Mouse (Mus musculus): ENCODE measurements around the gene Lrrc20. TPM values are rescaled to one million over a fixed set of nuclear protein-coding genes. Genes with fewer than 3 reads are reported as not detected.

Lrrc20 gene
- polyA plus RNA-seq, 1 experiment: not detected

DNA sequence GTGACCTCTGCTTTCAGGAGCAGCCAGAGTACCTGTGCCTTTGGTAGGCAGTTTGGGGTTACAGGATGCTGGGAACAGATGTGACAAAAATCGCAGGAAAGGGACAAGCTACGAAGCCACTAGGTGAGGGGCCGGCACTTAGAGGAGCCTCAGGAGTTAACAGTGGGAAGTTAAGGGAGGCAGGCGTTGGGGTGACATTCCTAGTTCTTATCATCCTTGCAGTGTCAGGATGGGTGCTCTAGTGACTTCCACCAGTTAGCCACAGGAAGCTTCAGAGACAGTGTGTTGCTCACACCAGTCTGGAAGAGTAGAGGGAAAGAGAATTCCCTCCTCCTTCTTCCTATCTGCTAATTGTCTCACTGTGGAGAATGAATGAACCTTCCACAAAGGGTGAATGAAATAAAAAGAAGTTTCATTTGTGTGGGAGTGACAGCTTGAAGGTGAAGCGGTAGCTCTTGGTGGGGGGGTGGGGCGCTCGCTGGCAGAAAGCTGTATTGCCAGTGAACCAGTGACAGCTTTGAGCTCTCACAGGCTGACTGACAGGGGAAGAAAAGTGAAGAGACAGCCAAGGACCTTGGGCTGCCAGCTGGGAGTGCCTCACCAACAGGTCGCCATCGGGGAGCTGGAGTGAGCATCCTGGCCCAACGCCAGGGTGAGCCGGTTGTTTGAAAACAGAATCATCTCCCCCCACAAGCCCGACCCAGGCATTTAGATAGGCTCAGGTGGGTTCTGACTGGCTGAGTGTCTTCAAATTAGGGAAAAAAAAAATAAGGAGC is 41.9 kb downstream of the Lrrc20 start:
- Histone ChIP-seq H3K4me3 (ENCODE audit: insufficient read depth, low read depth, low read length) (no peak overlapping the region), H3K27ac (ENCODE audit: insufficient read depth, low read depth, low read length) (no peak overlapping the region), H3K4me1 (ENCODE audit: control insufficient read depth, insufficient read depth, low read length) (peaks cover 10% of the 10 kb centered on the region)
- WGBS: 42% methylated on average over 12 of the region's 12 CpGs
- TF ChIP-seq CTCF (IDR thresholded peaks at IDR 0.05; ENCODE audit: insufficient read depth, low read depth, low read length) (no peak), POLR2A (IDR thresholded peaks at IDR 0.05; ENCODE audit: insufficient read depth, low read depth, low read length) (no peak)

DNA sequence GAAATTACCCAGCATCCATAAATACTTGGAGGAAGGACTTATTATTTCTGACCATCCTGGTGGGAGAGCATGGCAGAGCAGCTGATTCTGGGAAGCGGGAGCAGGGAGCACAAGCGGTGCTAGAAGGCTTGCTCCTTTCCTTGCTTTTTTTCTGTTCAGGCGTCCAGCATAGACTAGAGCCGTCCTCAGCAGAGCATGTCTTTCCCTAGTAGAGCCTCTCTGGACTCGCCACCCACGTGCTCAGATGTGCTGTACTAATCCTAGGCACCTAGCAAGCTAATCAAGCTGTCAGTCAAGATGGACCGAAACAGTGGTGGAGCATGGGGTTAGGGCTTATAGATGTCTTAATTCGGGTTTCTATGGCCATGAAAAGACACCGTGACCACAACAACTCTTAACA is 42.7 kb downstream of the Lrrc20 start:
- TF ChIP-seq POLR2A (IDR thresholded peaks at IDR 0.05; ENCODE audit: insufficient read depth, low read depth, low read length): no peak
- no peak for TF ChIP-seq CTCF (IDR thresholded peaks at IDR 0.05; ENCODE audit: insufficient read depth, low read depth, low read length)
- Histone ChIP-seq H3K27ac (ENCODE audit: insufficient read depth, low read depth, low read length) (no peak overlapping the region), H3K4me3 (ENCODE audit: insufficient read depth, low read depth, low read length) (no peak overlapping the region), H3K4me1 (ENCODE audit: control insufficient read depth, insufficient read depth, low read length) (peaks cover 7% of the 10 kb centered on the region)
- 85% methylated on average over 9 of the region's 9 CpGs for WGBS

DNA sequence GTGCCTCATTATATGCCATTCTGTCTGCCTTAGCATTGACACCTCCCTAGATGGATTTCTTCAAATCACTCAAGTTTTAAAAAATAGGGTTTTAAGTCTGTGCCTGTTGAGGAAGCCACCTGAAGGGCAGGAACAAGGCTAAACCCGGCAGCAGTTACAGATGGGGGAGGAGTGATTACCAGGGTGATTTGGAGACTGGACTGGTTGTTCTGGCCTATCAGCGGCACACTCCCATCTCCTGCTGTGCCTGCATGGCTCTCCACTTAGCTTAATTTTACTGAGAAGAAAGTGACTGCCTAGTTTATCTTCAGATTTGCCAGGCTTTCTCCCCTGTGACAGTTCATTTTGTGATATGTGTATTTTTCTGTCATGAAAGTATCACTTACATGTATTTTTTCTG is 43.9 kb downstream of the Lrrc20 start:
- H3K4me1 ChIP-seq (ENCODE audit: control insufficient read depth, insufficient read depth, low read length): peaks cover 7% of the 10 kb centered on the region
- no peak overlapping the region for H3K27ac ChIP-seq (ENCODE audit: insufficient read depth, low read depth, low read length)
- TF ChIP-seq CTCF (IDR thresholded peaks at IDR 0.05; ENCODE audit: insufficient read depth, low read depth, low read length) (no peak), POLR2A (IDR thresholded peaks at IDR 0.05; ENCODE audit: insufficient read depth, low read depth, low read length) (no peak)
- H3K4me3 ChIP-seq (ENCODE audit: insufficient read depth, low read depth, low read length): no peak overlapping the region
- 62% methylated on average over 2 of the region's 2 CpGs for WGBS

DNA sequence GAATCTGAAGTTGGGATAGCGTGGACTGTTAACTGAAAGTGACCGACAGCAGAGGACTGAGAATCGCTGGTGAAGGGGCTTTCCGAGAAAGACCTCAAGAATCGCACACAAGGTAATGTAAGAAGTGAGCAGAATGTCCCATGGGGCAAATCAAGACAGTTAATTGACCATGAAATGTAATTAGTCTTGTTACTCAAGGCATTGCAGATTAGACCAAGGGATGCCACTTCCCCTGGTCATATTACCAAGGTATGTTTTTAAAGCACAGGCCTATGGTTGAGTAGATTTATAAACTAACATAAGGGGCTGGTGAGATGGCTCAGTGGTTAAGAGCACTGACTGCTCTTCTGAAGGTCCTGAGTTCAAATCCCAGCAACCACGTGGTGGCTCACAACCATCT is 45.1 kb downstream of the Lrrc20 start:
- TF ChIP-seq POLR2A (IDR thresholded peaks at IDR 0.05; ENCODE audit: insufficient read depth, low read depth, low read length): no peak
- TF ChIP-seq CTCF (IDR thresholded peaks at IDR 0.05; ENCODE audit: insufficient read depth, low read depth, low read length): no peak
- 89% methylated on average over 6 of the region's 6 CpGs for WGBS

DNA sequence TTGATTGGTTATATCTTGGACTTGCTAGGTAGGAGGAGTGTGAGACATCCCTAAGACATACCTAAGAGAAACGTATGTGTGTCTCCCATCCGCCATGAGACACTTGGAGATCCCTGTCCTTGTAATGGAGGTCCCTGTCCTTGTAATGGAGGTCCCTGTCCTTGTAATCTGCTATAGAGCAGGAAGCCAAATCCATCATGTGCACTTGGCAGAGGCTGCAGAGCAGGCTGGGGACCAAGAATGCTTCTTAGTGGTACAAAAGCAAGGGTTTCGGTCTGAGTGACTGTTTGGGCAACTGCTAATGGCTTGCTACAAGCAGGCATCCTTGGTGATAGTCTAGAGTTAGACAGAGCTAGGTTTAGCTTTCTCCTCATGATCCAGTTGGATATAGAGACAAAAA is 55.3 kb downstream of the Lrrc20 start:
- peaks cover 15% of the 10 kb centered on the region for H3K4me1 ChIP-seq (ENCODE audit: control insufficient read depth, insufficient read depth, low read length)
- no peak overlapping the region for H3K4me3 ChIP-seq (ENCODE audit: insufficient read depth, low read depth, low read length)
- TF ChIP-seq POLR2A (IDR thresholded peaks at IDR 0.05; ENCODE audit: insufficient read depth, low read depth, low read length) (no peak), CTCF (IDR thresholded peaks at IDR 0.05; ENCODE audit: insufficient read depth, low read depth, low read length) (no peak)
- 88% methylated on average over 3 of the region's 3 CpGs for WGBS
- H3K27ac ChIP-seq (ENCODE audit: insufficient read depth, low read depth, low read length): no peak overlapping the region

More for the DNA sequence above, 45.1 kb downstream of the Lrrc20 start:
- no peak overlapping the region for H3K27ac ChIP-seq (ENCODE audit: insufficient read depth, low read depth, low read length)
- H3K4me3 ChIP-seq (ENCODE audit: insufficient read depth, low read depth, low read length): no peak overlapping the region
- peaks cover 7% of the 10 kb centered on the region for H3K4me1 ChIP-seq (ENCODE audit: control insufficient read depth, insufficient read depth, low read length)

DNA sequence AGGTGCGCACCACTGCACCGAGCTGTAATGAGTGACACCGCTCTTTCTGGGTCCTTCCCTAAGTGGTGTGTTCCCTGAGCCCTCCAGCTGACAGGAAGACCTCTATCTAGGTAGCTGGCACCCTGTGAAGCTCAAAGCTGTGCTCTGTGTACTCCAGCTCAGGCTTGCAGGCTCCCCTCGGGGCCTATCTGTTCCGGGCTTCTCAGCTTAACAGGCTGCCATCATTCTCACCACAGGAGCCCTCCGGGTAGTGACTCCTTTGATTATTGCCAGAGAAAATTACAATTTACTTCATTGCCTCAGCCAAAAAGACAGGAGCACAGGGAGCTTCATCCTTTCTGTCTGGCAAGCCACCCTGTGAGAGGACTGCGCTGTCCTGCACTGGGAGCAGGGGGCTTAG is 57.7 kb downstream of the Lrrc20 start:
- WGBS: 83% methylated on average over 7 of the region's 7 CpGs
- TF ChIP-seq POLR2A (IDR thresholded peaks at IDR 0.05; ENCODE audit: insufficient read depth, low read depth, low read length): no peak
- TF ChIP-seq CTCF (IDR thresholded peaks at IDR 0.05; ENCODE audit: insufficient read depth, low read depth, low read length): no peak
- no peak overlapping the region for H3K27ac ChIP-seq (ENCODE audit: insufficient read depth, low read depth, low read length)
- H3K4me3 ChIP-seq (ENCODE audit: insufficient read depth, low read depth, low read length): no peak overlapping the region
- peaks cover 27% of the 10 kb centered on the region for H3K4me1 ChIP-seq (ENCODE audit: control insufficient read depth, insufficient read depth, low read length)

DNA sequence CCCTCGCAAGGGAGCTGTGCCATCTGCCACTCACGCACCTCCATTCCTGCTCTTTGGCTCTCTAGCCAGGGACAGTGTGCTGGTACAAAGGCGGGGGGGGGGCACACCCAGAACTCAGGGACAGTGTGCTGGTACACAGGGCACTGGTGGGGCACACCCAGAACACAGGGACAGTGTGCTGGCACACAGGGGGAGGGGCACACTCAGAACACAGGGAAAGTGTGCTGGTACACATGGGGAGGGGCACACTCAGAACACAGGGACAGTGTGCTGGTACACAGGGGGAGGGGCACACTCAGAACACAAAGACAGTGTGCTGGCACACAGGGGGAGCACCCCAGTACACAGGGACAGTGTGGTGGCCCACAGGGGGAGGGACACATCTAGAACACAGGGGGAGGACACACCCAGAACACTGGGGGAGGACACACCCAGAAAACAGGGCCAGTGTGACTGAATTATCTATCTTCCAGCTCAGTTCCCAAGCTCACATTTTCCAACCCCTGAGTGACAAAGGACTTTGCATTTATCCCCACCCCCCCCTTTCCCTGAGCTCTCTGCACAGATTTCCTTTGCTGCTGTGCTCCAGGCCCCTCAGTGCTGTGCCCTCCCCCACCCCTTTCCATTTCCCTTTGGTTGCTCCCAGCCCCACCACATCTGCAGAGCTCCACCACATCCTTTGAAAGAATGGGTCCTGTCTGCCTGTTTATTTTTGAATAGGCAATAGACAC is 58.9 kb downstream of the Lrrc20 start:
- Histone ChIP-seq H3K4me3 (ENCODE audit: insufficient read depth, low read depth, low read length) (no peak overlapping the region), H3K27ac (ENCODE audit: insufficient read depth, low read depth, low read length) (no peak overlapping the region), H3K4me1 (ENCODE audit: control insufficient read depth, insufficient read depth, low read length) (peaks cover 27% of the 10 kb centered on the region)
- TF ChIP-seq CTCF (IDR thresholded peaks at IDR 0.05; ENCODE audit: insufficient read depth, low read depth, low read length) (no peak), POLR2A (IDR thresholded peaks at IDR 0.05; ENCODE audit: insufficient read depth, low read depth, low read length) (no peak)
- WGBS: 54% methylated on average over 3 of the region's 3 CpGs

DNA sequence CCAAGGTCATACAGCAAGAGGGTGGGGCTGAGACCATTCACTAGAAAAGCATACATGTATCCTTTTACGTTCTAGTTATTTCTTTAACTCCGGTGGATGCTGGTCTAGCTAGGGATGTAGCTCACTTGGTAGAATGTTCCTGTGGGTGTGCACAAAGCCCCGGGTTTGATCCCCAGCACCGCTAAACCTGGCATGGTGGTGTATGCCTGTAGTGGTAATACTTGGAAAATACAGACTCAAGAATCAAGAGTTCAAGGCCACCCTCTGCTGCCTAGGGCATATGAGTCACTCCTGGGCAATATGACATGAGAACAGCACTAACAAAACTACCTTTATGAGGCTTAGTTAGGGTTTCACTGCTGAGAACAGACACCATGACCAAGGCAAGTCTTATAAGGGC is 59.8 kb downstream of the Lrrc20 start:
- 84% methylated on average over 4 of the region's 4 CpGs for WGBS
- Histone ChIP-seq H3K4me1 (ENCODE audit: control insufficient read depth, insufficient read depth, low read length) (peaks cover 27% of the 10 kb centered on the region), H3K27ac (ENCODE audit: insufficient read depth, low read depth, low read length) (no peak overlapping the region), H3K4me3 (ENCODE audit: insufficient read depth, low read depth, low read length) (no peak overlapping the region)
- TF ChIP-seq POLR2A (IDR thresholded peaks at IDR 0.05; ENCODE audit: insufficient read depth, low read depth, low read length) (no peak), CTCF (IDR thresholded peaks at IDR 0.05; ENCODE audit: insufficient read depth, low read depth, low read length) (no peak)

All from olfactory bulb, adult 2 months (tissue).